ENCODE assay signal across 11 mouse cellular contexts in the genomic region with DNA sequence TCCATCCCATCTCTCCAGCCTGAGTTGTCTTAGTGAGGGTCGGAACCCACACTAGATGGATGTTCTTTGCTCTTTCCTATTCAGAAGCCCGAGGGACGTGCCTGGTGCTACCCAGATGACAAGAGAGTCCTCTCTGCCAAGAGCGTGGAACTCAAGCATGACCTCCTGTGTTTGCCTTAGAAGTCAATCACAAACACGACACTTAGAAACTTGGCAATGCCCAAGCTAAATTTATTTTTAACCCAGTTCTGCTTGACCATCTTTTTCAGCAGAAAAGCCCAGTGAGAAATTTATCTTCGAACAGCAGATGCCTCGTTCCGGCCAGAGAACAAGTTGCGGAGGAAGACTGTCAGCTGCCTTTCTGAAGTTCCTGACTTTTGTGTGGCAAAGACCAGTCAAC.
DNase-seq lines count a peak whose midpoint lies in the region; ATAC-seq and TF ChIP-seq lines count a peak whose summit lies in the region.
"Had no signal": no experiment of that assay in that cellular context is flagged by ENCODE, and none has a peak within 500 bp of the region (broad histone marks: within the 10 kb centered on the region; RNA-seq: fewer than 3 reads in every experiment).

No protein-coding gene starts in this region.

- no peak overlapping the region for H3K9ac ChIP-seq in kidney, embryonic 16.5 days (replicated peaks; ENCODE audit: low read length)
- no peak overlapping the region for H3K9ac ChIP-seq in neural tube, embryonic 12.5 days
- H3K9ac ChIP-seq: limb, embryonic 13.5 days had no signal

- no peaks in the 10 kb centered on the region for H3K9me3 ChIP-seq in kidney, embryonic 16.5 days (ENCODE audit: low read length)
- no peaks in the 10 kb centered on the region for H3K9me3 ChIP-seq in neural tube, embryonic 12.5 days
- H3K9me3 ChIP-seq: limb, embryonic 13.5 days had no signal

- peak overlapping the region; percentile 79 for H3K27ac ChIP-seq in layer of hippocampus, adult 2 months
- H3K27ac ChIP-seq in kidney, embryonic 16.5 days (ENCODE audit: low read length) = no peak overlapping the region
- H3K27ac ChIP-seq in neural tube, embryonic 12.5 days = no peak overlapping the region
- H3K27ac ChIP-seq: limb, embryonic 13.5 days had no signal

- H3K36me3 ChIP-seq in kidney, embryonic 16.5 days (ENCODE audit: insufficient read depth, low read length) = no peaks in the 10 kb centered on the region
- no peaks in the 10 kb centered on the region for H3K36me3 ChIP-seq in neural tube, embryonic 12.5 days
- H3K36me3 ChIP-seq: limb, embryonic 13.5 days had no signal

- WGBS in kidney, embryonic 16.5 days = 22% methylated on average over 9 of the region's 9 CpGs
- WGBS in neural tube, embryonic 12.5 days = 32% methylated on average over 9 of the region's 9 CpGs

- peaks cover 46% of the 10 kb centered on the region for H3K4me1 ChIP-seq in kidney, embryonic 16.5 days (ENCODE audit: insufficient read depth, low read length)
- peaks cover 42% of the 10 kb centered on the region for H3K4me1 ChIP-seq in neural tube, embryonic 12.5 days

- no peak for TF ChIP-seq CTCF in layer of hippocampus, adult 2 months (conservative IDR thresholded peaks at IDR 0.05)

- no peak overlapping the region for H3K4me3 ChIP-seq in layer of hippocampus, adult 2 months
- H3K4me3 ChIP-seq in kidney, embryonic 16.5 days (ENCODE audit: low read length) = no peak overlapping the region
- no peak overlapping the region for H3K4me3 ChIP-seq in neural tube, embryonic 12.5 days
- H3K4me3 ChIP-seq: limb, embryonic 13.5 days had no signal

- H3K4me2 ChIP-seq in kidney, embryonic 16.5 days (replicated peaks; ENCODE audit: low read depth, low read length) = peak overlapping the region; percentile 17
- peak overlapping the region; percentile 26 for H3K4me2 ChIP-seq in neural tube, embryonic 12.5 days (replicated peaks)
- H3K4me2 ChIP-seq: limb, embryonic 13.5 days had no signal

- no peaks in the 10 kb centered on the region for H3K27me3 ChIP-seq in kidney, embryonic 16.5 days (ENCODE audit: insufficient read depth, low read length)
- no peaks in the 10 kb centered on the region for H3K27me3 ChIP-seq in neural tube, embryonic 12.5 days (replicated peaks)
- H3K27me3 ChIP-seq: limb, embryonic 13.5 days had no signal

- peak; percentile 10 for DNase-seq in adrenal gland, postnatal 10 days
- no peak for DNase-seq in adrenal gland, postnatal 36 days
- DNase-seq in layer of hippocampus, adult 2 months (ENCODE audit: low spot score in 2 of 2) = no peak
- DNase-seq in layer of hippocampus, postnatal 14 days (ENCODE audit: low spot score in 2 of 2) = no peak
- DNase-seq in testis, postnatal 10 days (ENCODE audit: low spot score) = no peak
- DNase-seq in ovary, adult 18-20 months (ENCODE audit: low spot score) = no peak
- DNase-seq: gastrocnemius, postnatal 14 days; thymus, postnatal 4 days had no signal

- ATAC-seq in kidney, embryonic 16.5 days (ENCODE audit: low FRiP score, low TSS enrichment) = peak; percentile 53; the same call in 1 of the 2 replicates
- ATAC-seq in neural tube, embryonic 12.5 days (ENCODE audit: low FRiP score, low read depth) = peak; percentile 41; the same call in 1 of the 2 replicates
